Mouse (Mus musculus) layer of hippocampus, adult 18-20 months (tissue): ENCODE measurements at regions not wholly inside any gene's neighbourhood (a gene's known extent, or its start where the extent isn't known, plus 50 kb on each side); places are given as distances from the start of the nearest gene placed in this dataset.
A peak's percentile ranks its signal among the peaks of the same experiment; 100 is the strongest.

Experiments used
- DNase-seq, 2 experiments: peaks; one replicate each; pipeline ENCODE4 v3.0.0; 2022; ENCODE audit warnings: low spot score in 2 of 2

DNA sequence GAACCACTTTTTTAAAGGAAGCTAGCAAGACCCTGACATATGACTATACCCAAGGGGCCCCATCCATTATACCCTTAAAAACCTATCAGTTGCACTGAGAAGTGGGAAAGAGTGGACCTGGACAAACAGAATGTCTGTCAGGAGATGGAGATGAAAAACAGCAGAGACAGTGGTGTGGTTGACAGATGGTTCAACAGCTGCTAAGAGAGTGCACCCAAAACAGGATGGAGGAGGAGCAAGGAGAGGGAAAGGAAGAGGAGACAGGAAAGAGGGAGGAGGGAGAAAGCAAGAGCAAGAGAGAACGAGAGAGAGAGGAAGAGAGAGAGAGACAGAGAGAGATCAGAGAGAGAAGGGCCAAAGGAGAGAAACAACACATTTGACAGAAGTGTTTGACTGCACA is 292.8 kb upstream of the Zmiz1 start:
- no peak for DNase-seq

DNA sequence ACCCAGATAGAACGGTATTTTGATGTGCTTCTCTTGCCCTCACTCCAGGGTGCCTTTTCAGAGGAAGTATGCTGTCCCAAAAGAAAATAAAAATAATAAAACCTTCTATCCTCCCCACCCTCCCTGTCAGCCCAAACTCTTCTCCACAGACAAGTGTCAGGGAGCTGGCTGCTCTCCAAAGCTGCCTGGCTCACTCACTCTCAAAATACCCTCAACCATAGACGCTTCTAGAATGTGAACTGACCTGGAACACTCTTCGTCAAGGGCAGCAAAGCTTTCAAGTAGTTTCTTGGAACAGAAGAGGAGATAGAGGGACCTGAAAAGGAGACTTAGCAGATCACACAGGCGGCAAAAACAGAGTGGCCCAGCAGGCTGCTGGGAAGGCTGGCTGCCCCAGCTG is 291.4 kb upstream of the Zmiz1 start:
- no peak for DNase-seq

DNA sequence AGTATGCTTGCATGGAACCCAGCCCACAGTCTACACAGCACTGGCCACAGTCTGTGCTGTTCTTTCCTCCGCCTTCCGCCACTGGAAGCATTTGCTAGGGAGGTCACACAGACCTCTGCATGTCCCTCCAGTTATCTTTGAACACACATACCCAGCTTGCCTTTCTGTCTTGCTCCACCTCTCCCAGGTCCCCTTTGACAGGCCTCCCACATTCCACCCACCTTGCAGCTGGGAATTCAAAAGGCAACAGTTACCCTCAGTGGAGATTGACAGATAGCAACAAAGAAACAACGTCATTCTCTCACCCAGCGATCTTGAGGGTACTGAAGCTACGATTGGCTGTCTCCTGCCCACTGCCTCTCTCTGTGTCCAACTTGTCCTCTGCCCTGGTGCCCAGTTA is 290.7 kb upstream of the Zmiz1 start:
- peak; percentile 39 to 75 for DNase-seq

DNA sequence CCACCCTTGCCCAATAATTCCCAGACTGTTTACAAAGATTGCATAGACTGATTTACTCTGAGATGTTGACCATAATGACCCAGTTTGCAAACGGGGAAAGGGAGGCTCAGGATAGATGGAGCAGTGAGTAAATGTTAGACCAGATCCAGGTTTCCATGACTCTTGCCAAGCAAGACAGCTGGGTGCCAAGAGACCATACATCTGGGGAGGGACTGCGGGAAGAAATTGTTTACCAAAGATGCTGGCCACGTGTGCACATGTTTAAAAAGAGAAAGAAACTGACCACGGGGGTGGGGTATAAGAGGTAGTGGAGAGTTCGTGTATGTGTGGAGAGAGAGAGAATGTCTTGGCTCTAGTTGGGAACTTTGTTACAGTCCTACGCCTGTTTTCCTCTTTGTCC is 285.7 kb upstream of the Zmiz1 start:
- no peak for DNase-seq

DNA sequence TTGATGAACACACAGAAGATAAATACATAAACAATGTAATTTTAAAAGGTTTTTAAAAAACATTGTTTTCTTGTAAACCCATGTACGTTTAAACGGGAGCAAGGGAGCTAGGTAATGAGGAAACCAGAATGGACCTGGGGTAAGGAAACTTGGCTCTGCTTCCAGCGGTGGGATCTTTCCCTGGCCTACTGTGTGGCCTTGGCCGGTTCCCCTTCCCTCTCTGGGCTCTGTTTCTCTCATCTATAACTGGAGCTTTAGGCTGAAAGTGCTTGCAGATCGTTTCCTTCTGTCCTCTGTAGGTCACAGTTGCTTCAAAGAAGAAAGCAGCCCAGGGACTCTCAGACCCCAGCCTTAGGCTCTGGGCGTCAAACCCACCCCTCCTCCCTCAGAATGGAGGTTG is 285.1 kb upstream of the Zmiz1 start:
- DNase-seq: no peak

DNA sequence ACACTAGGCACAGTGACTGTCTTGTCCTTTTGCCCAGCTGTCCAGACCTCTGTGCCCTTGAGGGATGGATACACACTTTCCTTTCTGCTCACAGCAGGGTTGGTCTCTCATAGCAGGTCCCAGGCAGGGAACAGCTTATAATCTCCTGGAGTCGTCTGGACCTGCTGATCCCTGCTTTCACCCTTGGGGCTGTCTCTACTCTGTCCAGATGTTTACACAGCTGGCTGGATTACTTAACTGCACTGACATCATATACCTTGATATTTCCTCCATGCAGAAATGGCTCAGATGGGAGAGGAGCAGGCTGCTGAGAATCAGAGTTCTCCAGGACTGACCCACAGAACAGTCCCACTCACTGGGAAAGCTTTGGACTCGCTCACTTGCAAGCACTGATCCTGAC is 284.6 kb upstream of the Zmiz1 start:
- no peak for DNase-seq

DNA sequence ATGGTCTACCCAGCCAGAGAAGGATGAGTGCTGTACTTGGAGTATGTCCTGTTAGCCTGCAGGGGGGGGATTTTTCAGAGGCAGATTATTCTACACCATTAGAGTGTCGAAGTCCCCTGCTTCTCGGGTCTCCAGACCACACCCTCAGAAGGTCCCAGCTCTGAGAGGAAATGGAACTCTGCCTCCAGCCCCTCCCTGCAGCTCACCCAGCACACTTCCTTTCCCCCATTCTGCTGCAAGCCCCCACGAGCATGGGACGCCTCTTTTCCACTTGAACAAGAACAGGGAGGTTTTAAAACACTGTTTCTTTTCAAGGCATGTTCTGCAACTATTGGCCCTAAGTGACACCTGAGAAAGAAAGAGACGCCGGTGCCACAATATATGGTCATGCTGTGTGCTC is 282.8 kb upstream of the Zmiz1 start:
- no peak for DNase-seq

DNA sequence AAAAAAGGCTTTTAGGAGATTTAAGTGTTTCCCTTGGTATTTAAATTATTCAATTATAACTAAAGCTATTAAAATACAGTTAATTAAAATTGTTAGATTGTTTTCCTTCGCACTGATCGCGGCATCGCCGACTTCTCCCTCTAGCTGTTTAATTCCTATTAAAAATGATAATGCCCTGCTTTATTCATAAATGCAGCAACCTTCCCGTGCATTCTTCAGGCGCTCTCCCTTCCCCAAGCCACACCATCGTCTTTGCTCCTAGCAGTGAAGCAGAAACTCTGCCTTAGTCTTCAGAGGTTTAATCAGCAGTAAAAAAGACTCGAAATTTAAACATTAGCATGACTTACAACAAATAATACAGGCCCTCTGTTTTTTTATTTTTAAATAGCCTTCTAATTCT is 278.9 kb upstream of the Zmiz1 start:
- DNase-seq: no peak

DNA sequence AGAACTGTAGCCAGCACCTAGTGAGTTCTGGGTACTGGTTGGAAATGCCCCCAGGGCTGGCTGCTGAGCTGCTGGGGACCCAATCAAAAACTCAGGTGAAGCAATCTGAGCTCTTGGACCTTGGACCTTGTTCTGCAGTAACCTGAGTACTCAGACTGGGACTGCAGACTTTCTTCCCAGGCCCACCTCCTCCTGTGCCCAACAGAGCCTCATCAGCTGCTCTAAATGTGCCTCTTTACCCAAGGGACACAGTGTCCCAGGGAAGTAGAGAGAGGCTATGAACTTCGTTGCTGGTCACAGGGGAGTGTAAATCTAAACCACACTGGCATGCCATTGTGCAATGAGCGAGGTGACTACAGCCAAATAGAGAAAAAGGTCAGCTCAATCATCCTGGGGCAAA is 277.6 kb upstream of the Zmiz1 start:
- no peak for DNase-seq

DNA sequence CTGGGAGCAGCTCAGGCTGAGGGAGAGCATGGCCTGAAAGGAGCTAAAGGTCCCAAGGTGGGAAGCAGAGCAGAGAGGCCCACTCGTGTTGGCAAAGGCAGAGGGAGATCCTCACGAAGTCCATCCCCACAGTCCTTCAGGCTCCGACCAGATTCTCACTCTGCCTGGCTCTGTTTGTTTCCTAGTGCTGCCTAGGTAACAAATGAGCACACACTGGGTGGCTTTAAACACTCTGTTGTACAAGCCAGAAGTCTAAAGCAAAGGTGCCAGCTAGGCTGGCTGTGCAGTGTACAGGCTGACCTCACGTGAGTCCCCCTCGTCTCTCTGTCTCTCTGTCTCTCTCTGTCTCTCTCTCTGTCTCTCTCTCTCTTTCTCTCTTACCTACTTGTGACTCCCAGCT is 274.9 kb upstream of the Zmiz1 start:
- DNase-seq: no peak

DNA sequence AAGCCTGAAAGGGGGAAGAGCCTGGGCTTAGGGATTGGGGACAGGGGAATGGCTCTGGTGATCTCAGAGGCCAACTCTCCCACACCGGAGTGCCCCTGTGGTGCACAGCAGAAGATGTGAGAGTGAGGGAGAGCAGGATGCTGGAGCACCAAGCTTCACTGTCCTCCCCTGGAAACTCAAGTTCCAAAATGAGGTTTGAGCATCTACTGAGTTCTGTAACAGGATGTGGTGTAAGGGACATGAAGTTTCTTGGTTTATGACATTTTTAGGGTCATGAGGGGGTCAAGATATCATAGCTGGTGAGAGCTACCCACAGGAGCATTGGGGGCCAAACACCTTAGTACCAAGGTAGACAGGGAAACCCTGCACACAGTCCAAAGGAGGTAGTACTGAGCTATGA is 274.1 kb upstream of the Zmiz1 start:
- no peak for DNase-seq

DNA sequence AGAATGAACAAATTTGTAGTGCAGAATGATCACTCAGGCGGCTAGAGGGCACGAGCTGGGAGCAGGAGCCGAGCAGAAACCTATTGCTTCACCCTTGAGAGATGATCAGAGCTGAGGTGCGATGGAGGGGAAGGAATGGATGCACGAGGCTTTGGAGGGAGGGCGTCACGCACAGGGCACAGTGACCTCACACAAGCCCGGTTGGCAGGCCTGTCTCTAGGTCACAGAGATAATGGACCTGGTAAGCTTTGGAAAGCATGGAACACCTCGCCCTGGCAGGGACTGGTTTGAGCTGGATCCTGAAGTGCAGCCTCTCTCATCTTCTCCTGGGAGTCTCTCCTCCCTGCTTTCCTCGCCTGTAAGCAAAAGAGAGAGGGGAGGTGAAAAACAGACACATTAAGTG is 273.4 kb upstream of the Zmiz1 start:
- no peak for DNase-seq

DNA sequence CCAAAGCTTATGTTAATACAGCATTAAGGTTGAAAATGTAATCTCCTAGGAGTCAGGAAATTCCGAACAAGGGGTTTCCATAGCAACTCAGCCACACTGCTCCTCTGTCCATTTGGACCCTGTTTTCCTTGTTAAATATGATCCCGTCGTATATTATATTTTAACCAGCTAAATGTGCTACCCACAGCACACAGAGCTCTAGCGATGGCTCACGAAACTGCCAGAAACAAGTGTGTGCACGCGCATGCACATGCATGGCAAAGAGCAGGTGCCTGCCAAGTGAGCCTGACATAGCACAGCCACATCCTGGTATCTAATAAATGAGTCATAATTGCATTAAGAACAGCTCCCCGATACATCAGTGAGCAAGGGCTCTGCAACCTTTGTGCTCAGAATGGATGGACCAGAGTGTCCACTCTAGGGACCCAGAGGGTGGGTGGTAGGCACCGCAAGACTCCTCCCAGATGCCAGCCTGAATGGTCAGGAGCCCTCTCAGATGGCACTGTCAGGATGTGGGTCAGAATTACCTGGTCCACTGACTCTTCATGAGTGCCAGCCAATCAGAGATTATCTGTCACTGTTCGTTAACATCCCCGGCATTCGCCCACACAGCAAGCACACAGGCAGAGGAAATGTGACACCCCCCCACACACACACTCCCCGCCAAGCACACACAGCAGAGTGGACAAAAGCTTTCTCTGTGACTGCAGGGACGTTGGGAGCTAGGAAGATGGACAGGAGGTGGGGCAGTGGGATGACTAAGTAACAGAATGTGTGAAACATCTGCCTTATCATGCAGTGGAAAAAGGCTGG is 272.8 kb upstream of the Zmiz1 start:
- peak; percentile 48 to 74 for DNase-seq

DNA sequence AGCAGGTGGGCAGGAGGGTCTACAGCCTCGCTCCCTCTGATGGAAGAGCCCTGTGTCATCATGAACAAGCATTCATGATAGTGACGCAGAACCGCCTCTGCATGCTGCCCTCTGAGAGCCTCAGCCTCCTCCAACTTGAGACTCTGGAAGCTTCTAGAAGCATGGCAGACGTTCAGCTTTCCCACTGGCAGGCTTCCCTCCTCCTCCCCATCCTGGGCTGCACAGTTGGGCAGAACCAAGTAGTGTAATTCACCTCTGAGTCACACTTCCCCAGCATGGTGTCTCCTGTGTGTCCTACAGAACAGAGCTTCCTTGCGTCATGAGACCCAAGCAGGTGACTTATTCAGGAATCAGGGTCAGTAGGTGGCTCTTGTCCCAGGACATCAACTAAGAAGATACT is 271.3 kb upstream of the Zmiz1 start:
- DNase-seq: peak; percentile 53 to 64

DNA sequence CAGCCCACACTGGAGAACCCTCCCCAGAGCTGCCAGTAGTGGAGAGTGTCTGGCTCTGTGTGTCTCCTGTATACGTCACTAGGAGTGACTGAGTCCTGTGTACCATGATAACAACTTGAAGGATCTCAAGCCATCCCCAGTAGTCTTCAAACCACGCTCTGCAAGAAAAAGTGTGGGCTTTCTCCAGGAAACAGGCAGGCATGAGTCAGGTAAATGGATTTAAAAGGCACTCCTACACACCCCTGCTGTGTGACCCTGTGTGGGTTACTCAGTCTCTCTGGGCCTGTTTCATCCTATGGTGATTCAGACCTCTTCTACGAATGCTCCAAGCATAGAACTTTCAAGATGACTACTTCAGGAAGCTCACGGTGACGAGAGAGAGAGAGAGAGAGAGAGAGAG is 269.7 kb upstream of the Zmiz1 start:
- no peak for DNase-seq

DNA sequence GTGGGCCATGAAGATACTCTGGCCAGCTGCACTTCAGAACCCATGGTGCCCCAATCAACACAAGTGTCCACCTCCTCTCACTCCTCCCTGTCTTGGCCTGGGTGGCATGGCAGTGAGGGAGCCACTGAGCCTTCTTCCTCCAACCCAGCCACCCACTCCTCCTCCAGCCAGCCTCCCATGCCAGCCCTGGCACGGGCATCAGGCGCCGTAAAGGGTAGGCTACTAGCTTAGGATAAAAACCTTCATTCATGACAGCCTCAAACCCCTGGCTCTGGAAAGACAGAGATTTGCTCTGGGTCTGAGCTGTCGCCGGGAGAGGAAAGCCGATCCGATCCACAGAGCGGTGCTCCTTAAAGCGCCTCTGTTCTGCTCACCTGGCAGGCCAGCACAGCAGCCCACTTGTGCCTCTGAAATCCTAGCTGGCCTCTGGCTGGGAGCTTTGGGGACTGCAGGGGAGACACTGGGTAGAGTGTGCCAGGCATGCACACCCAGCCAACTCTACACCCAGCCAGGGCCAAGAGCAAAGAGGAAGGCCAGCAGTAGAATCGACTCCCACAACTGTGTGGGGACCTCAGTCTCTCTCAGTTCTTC is 268.2 kb upstream of the Zmiz1 start:
- DNase-seq: peak in 1 of 2 experiments; percentile 22

DNA sequence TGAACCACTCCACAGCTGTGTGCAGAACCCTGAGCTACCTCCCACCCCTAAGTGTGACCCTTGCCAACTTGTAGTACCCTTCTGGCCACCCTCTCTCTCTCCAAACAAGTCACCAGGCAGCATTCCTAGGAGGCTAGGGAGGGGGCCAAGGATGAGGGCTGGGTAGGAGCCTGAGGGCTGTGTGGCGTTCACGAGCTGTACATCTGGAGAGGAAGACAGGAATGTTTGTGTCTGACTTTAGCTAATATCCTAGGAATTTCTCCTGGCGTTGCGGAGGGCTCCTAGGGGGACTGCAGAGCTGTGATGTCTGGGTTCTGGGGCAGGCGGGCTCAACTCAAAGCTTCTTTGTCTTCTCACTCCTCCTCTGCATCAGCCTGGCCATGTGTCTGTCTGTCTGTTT is 262.2 kb upstream of the Zmiz1 start:
- DNase-seq: no peak

DNA sequence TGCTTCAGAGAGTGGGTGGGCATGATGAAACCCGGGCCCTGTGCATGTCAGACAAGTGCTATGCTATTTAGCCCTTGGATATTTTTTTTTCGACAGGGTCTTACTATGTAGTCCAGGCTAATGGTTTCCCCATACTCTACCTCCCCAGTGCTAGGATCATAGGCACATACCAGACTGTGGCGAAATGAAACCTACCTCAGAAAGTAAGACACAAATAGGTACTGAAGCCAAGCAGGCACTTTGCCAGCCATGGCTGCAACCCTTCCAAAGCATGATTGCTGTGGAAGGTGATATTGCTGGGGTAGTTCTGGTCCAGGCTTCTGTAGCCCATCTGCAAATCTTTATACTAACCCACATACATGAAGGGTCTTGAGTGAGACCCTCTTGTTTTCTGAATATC is 259.1 kb upstream of the Zmiz1 start:
- no peak for DNase-seq

DNA sequence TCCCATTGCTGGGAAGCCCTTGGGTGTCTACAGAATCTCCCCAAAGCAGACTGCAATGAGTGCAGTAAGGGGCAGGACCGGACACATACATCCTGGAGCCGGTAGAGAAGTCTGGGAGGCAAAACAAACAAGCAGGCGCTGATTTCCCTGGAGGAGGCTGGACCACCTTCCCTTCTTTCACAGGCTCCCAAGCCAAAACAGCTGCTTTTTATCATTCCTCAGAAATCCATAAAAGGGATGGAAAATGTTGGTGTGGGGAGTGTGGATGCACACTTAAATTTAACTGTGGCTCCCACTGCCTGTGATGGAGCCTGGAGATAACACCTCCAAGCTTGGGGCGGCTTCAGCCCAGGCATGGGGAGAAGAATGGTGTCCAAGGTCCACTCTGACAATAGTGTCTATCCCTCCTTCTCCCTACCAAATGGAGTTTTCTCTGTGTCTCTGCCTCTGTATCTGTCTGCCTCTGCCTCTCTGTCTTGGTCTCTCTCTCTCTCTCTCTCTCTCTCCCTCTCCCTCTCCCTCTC is 258.3 kb upstream of the Zmiz1 start:
- DNase-seq: no peak

DNA sequence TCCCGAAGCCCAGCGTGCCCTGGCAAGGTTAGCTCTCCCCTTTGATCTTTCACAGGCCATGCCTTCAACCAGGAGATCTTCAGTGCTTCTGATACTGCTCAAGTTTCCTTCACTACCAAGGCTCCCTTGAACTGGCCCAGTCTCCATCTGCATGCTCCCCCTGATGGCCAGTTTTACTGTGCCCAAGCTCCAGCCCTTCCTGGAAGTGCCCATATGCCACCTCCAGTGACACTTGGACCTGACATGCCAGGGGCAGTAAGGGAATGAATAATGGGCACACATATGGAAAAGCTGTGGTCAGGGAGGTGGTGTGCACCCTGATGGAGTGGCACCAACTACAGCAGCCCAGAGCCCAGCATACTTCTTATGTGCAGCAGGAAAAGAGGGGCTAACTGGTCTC is 256.7 kb upstream of the Zmiz1 start:
- no peak for DNase-seq

DNA sequence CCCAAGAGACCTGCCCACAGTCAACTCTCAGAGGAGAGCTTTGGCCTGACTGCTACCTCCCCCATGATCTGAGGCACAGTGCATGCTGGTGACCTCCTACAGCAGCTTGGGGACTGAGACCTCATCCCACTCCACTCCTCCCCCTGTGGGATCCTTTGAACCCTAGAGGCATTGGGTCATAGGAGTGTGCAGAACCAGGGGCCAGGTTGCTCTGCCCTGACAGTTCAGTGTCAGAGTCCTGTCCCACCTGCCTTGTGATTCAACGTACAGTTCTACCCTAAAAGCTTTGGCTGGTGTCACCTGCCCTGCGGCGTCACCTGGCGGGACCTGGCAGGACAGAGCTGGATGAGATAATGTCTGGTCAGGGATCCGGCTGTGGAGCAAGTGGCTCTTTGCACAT is 254.9 kb upstream of the Zmiz1 start:
- DNase-seq: no peak

DNA sequence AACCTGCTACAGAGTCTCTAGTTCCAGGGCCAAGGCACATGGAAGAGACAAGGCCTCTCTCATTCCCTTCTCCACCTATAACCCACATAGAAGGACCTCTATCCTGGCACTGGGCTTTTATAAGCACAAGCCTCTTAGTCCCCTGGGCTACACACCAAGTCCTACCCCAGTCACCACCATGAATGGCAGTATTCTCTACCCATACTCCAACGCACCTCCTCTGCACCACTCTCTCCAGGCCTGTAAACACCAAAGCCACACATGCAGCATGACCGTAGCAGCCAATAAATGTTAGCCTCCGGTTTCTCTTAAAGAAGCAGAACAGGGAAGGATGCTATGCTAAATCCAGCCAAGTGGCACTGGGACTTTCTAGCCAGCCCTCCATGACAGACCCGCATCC is 252.1 kb upstream of the Zmiz1 start:
- no peak for DNase-seq

DNA sequence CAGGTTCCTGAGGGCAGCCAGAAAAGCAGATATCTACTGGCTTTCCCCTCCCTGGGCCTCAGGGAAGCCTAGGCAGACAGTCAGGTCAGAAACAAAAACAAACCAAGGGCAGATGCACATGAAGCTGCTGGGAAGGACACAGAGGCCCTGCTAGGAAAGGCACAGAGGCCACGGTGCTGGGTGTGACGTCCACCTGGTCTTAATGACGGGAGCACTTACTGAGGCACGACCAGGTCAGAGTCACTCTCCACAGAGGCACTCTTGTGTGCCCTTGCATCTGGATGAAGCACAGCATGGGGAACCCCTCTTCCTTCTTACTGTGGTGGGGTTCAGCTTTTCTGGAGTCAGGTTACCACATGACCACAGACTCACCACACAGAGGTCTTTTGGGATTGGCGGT is 251.6 kb upstream of the Zmiz1 start:
- no peak for DNase-seq
